Mouse (Mus musculus) megakaryocyte, embryonic 14.5 days (primary cell): Measurements from ENCODE around the gene Nadk2.

Experiments
- FLI1 ChIP-seq: IDR thresholded peaks from 2 replicates; pipeline ENCODE4 v1.6.1; 2012; ENCODE audit warnings: low read length, inconsistent platforms, mixed read lengths
- GATA1 ChIP-seq: IDR thresholded peaks from 3 replicates; pipeline ENCODE4 v1.6.1; 2012; ENCODE audit warnings: mixed read lengths, low read length, inconsistent platforms, borderline replicate concordance

DNA sequence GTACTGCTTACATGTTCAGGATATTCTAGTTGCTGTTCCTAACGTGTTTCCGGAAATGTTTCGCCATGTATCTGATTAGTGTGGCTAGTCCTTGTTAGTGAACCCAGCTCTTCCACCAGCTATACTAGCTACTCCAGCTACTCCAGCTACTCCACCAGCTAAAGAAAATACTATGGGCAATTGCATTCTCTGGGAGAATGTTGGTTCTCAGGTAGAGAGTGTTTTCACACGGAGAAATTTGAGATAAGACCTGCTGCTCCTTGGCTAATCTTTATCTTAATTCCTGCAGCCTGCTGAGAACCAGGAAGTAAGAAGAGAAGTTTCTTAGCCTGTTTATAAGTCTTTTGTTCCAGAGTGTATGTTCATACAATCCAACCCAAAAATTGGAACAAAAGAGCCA is 9.1 kb downstream of the Nadk2 start:
- no peak for TF ChIP-seq GATA1
- TF ChIP-seq FLI1, result no peak
